Mouse (Mus musculus) heart, embryonic 11.5 days (tissue): ENCODE data around the gene Inf2. TPM values are rescaled to one million over a fixed set of nuclear protein-coding genes. Genes with fewer than 3 reads are reported as not detected.

Source experiments
- ATAC-seq: fragments of 200-750 bp; cut with Nextera tagmentation; replicated peaks from 2 replicates; pipeline ENCODE4 v1.8.0; 2017; ENCODE audit warnings: moderate library complexity; ENCODE audit not compliant: insufficient number of reproducible peaks, low FRiP score, low TSS enrichment
- H3K27ac ChIP-seq: fragments of 300-500 bp; sonication (generic); 2 replicates; pipeline ENCODE4 v1.5.1; 2014; ENCODE audit warnings: mild to moderate bottlenecking, low read depth, low read length
- H3K27me3 ChIP-seq: fragments of 300-500 bp; sonication (generic); 2 replicates; pipeline ENCODE4 v1.6.1; 2014; ENCODE audit warnings: mild to moderate bottlenecking, low read length, mixed read lengths; ENCODE audit not compliant: control insufficient read depth, insufficient read depth
- H3K36me3 ChIP-seq: fragments of 300-500 bp; sonication (generic); 2 replicates; pipeline ENCODE4 v1.6.1; 2014; ENCODE audit warnings: mild to moderate bottlenecking, low read length, moderate library complexity, mixed read lengths; ENCODE audit not compliant: control insufficient read depth, insufficient read depth
- H3K4me1 ChIP-seq: fragments of 300-500 bp; sonication (generic); 2 replicates; pipeline ENCODE4 v1.6.1; 2014; ENCODE audit warnings: low read length; ENCODE audit not compliant: control insufficient read depth, insufficient read depth
- H3K4me2 ChIP-seq: fragments of 300-500 bp; sonication (generic); 2 replicates; pipeline ENCODE4 v1.6.1; 2014; ENCODE audit warnings: mild to moderate bottlenecking, moderate library complexity
- H3K4me3 ChIP-seq: fragments of 300-500 bp; sonication (generic); 2 replicates; pipeline ENCODE4 v1.5.1; 2014; ENCODE audit warnings: low read depth, low read length
- H3K9ac ChIP-seq: fragments of 300-500 bp; sonication (generic); 2 replicates; pipeline ENCODE4 v1.6.1; 2014; ENCODE audit warnings: mild to moderate bottlenecking, low read depth, low read length, moderate library complexity
- H3K9me3 ChIP-seq: fragments of 300-500 bp; sonication (generic); replicated peaks from 2 replicates; pipeline ENCODE4 v1.6.1; 2016; ENCODE audit warnings: low read length; ENCODE audit not compliant: control insufficient read depth
- WGBS: fragments of 180-500 bp; shearing (Covaris S2); extraction: QIAGEN DNeasy Blood & Tissue Kit; methylation state at CpG from one replicate; pipeline ENCODE4 v1.1.7; 2014; ENCODE audit not compliant: insufficient replicate concordance; 5-methylcytosine and 5-hydroxymethylcytosine counted together
- polyA plus RNA-seq: library from polyadenylated mRNA; unstranded; fragments of >200 nt; fragmentation: Nextera tagmentation; extraction: Ambion mirVana; gene quantifications from 2 replicates; pipeline ENCODE4 v1.2.1, GENCODE M21; 2014

The Inf2 gene
- polyA plus RNA-seq, 1 experiment from 2014 or later = 3.8 TPM

DNA sequence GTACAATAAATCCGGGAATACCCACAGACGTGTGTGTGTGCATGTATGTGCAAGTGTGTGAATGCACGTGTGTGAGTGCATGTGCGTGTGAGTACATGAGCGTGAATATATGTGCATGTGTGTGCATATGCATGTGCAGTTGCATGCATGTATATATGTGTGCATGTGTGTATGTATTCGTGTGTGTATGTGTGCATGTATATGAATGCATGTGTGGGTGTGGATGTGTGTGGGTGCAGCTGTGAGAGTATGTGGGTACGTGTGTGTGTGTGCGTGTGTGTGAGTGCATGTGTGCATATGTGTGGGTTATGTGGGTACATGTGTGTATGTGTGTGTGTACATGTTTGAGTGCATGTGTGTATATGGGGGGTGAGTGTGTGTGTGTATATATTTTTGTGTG, 42.5 kb upstream of the Inf2 start:
- H3K36me3 ChIP-seq = no peaks in the 10 kb centered on the region
- H3K4me2 ChIP-seq = no peak overlapping the region
- no peak overlapping the region for H3K27ac ChIP-seq
- no peaks in the 10 kb centered on the region for H3K9me3 ChIP-seq
- ATAC-seq = no peak
- 88% methylated on average over 8 of the region's 8 CpGs for WGBS
- peaks cover 16% of the 10 kb centered on the region for H3K4me1 ChIP-seq
- no peaks in the 10 kb centered on the region for H3K27me3 ChIP-seq
- H3K9ac ChIP-seq = no peak overlapping the region
- H3K4me3 ChIP-seq = no peak overlapping the region

DNA sequence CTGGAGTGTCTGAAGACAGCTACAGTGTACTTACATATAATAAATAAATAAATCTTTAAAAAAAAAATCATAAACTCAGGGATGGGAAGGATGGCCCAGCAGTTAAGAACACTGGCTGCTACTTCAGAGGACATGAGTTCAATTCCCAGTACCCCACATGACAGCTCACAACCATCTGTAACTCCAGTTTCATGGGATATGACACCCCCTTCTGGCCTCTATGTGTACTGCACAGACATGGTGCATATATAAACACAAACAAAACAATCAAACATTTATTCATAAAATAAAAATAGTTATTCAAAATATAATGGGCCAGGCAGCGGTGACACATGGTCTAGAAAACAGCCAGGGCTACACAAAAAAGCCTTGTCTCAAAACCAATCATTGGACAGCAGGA, 39.3 kb upstream of the Inf2 start:
- WGBS = 81% methylated on average over 1 of the region's 1 CpGs
- Histone ChIP-seq H3K4me1 (peaks cover 5% of the 10 kb centered on the region), H3K27me3 (no peaks in the 10 kb centered on the region), H3K36me3 (no peaks in the 10 kb centered on the region), H3K9ac (no peak overlapping the region), H3K9me3 (no peaks in the 10 kb centered on the region), H3K4me2 (no peak overlapping the region), H3K4me3 (no peak overlapping the region), H3K27ac (no peak overlapping the region)
- no peak for ATAC-seq

DNA sequence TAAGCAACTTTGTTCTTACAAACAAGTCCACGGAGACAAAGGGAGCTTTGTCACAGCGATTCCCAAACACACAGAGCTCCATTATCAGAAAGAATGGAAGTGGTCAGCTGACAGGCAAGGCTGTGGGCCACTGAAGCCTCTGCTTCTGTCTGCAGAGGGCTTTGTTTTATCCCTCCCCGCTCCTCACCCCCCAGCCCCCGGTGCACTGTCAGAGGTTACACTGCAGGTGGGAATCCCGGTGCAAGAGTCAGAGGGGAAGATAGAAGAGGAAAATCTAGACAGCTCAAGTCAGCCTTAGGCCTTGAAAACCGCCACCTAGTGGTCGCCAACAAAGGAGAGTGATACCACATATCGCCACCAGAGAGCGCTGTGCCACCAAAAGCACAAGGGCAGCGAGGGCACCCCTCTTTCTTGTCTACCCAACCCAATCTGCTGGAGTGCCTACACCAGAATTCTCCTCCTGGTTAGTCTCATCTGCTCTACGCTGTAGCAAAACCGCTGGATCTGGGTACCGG, 36.7 kb upstream of the Inf2 start:
- no peak overlapping the region for H3K4me3 ChIP-seq
- no peaks in the 10 kb centered on the region for H3K4me1 ChIP-seq
- 10% methylated on average over 13 of the region's 13 CpGs for WGBS
- H3K27ac ChIP-seq = no peak overlapping the region
- no peak overlapping the region for H3K9ac ChIP-seq
- H3K9me3 ChIP-seq = no peaks in the 10 kb centered on the region
- H3K4me2 ChIP-seq = no peak overlapping the region; the same call in 1 of the 2 replicates
- H3K27me3 ChIP-seq = no peaks in the 10 kb centered on the region
- no peaks in the 10 kb centered on the region for H3K36me3 ChIP-seq
- no peak for ATAC-seq

DNA sequence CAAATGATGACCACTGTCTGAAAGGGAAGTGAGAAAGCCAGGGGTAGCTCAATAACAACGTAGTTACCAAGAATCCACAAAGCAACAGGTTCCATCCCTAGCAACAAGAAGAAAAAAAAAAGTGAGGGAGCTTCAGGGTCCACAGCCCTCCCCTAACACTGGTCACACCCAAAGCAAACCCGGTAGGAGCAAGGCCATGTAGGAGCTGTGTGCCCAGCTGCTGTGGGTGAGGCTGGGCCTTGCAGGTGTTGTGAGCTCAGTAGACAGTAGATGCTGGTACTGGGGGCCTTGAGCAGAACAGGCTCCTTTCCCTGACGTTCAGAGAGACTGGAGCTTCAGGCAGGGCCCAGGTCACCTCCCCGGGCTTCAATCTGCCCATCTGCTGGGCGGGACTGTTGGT, 36.1 kb upstream of the Inf2 start:
- no peaks in the 10 kb centered on the region for H3K27me3 ChIP-seq
- no peak overlapping the region for H3K4me3 ChIP-seq
- no peak overlapping the region for H3K9ac ChIP-seq
- H3K27ac ChIP-seq = no peak overlapping the region
- H3K36me3 ChIP-seq = no peaks in the 10 kb centered on the region
- no peaks in the 10 kb centered on the region for H3K4me1 ChIP-seq
- H3K4me2 ChIP-seq = no peak overlapping the region
- no peak for ATAC-seq
- no peaks in the 10 kb centered on the region for H3K9me3 ChIP-seq
- 49% methylated on average over 5 of the region's 5 CpGs for WGBS

DNA sequence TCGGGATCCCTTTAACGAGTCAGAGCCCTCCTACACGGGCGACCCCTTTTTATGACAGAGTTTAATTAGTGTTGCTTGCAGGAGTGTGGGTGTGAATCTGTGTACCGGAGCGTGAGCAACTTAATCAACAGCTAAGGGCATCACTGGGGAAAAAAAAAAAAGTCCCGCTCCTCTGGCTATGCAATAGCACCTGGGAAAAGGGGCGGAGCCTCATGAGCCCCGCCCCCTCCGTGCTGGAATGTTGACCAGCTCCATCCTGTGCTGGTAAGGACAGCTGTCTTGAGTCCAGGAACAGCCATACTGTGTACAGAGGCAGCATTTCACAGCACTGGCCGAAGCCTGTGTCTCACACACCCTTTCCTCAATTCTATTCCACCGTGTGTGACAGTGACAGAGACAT, 33.7 kb upstream of the Inf2 start:
- no peak overlapping the region for H3K27ac ChIP-seq
- H3K9me3 ChIP-seq = no peaks in the 10 kb centered on the region
- H3K4me3 ChIP-seq = no peak overlapping the region
- ATAC-seq = no peak
- 41% methylated on average over 12 of the region's 12 CpGs for WGBS
- no peaks in the 10 kb centered on the region for H3K36me3 ChIP-seq
- H3K4me1 ChIP-seq = no peaks in the 10 kb centered on the region; the same call in 1 of the 2 replicates
- no peak overlapping the region for H3K4me2 ChIP-seq
- H3K27me3 ChIP-seq = peaks cover 3% of the 10 kb centered on the region; the same call in 1 of the 2 replicates
- no peak overlapping the region for H3K9ac ChIP-seq

DNA sequence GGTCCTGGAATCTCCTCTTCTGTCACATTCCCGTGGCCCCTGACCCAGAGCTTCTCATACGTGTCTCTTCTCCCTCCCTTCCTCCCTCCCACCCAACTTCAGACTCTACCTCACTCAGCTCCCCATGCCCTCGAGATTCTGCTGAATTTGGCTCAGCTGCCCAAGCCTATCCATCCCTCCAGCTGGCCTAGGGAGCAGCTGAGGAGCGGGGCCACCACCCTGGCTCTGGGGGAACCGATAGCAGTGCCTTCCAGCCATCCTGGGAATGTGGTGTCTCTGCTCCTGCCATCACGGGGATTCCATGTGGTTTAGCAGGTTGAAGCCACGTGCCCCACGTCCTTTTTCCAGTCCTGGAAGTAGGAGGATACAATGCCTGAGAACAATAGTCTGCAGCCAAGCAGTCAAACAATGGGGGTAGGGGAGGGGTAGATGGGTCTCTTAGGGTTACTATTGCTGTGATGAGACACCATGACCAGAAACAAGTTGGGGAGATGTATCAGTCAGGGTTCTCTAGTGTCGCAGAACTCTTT, 32.0 kb upstream of the Inf2 start:
- no peak overlapping the region for H3K4me2 ChIP-seq
- no peak overlapping the region for H3K4me3 ChIP-seq
- H3K9ac ChIP-seq = no peak overlapping the region
- no peaks in the 10 kb centered on the region; the same call in 1 of the 2 replicates for H3K4me1 ChIP-seq
- no peaks in the 10 kb centered on the region for H3K36me3 ChIP-seq
- ATAC-seq = no peak
- no peaks in the 10 kb centered on the region for H3K9me3 ChIP-seq
- WGBS = 66% methylated on average over 9 of the region's 9 CpGs
- H3K27ac ChIP-seq = no peak overlapping the region
- H3K27me3 ChIP-seq = peaks cover 3% of the 10 kb centered on the region; the same call in 1 of the 2 replicates

DNA sequence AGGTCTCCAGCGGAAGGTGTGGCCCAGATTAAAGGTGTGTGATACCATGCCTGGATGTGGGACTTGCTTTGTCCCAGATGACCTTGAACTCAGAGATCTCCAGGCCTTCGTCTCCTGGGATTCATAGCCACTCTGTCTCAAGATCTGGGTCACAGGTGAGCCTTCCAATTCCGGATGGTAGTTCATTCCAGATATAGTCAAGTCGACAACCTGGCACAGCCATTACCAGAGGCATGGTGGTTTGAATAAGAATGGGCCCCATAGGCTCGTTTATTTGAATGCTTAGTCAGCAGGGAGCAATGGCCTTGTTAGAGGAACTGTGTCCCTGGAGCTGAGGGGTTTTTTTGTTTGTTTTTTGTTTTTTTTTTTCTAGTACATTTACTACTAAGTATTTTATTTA, 31.4 kb upstream of the Inf2 start:
- Histone ChIP-seq H3K9ac (no peak overlapping the region), H3K27me3 (peaks cover 3% of the 10 kb centered on the region; the same call in 1 of the 2 replicates), H3K9me3 (no peaks in the 10 kb centered on the region), H3K4me1 (no peaks in the 10 kb centered on the region; the same call in 1 of the 2 replicates), H3K4me2 (no peak overlapping the region), H3K36me3 (no peaks in the 10 kb centered on the region), H3K4me3 (no peak overlapping the region), H3K27ac (no peak overlapping the region)
- 78% methylated on average over 5 of the region's 5 CpGs for WGBS
- ATAC-seq = no peak

DNA sequence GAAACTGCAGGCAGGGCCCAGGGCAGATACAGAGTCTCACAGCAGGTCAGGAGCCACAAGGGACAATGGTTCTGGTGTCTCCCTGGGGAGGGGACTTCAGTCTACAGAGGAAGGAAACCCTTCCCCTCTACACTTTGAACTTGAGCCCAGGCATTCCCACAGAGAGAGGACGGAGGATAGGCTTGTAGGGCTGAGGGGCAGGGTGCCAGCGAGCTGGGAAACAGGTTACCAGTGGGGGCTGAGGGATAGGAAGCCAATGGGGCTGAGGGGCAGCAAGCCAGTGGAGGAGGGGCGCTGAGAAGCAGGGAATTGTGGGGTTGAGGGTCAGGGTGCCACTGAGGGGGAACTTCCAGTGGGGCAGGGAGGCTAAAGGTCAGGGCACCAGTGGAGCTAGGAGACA, 29.4 kb upstream of the Inf2 start:
- Histone ChIP-seq H3K27me3 (peaks cover 3% of the 10 kb centered on the region; the same call in 1 of the 2 replicates), H3K4me1 (no peaks in the 10 kb centered on the region; the same call in 1 of the 2 replicates), H3K27ac (no peak overlapping the region), H3K4me3 (no peak overlapping the region), H3K36me3 (no peaks in the 10 kb centered on the region), H3K4me2 (no peak overlapping the region), H3K9ac (no peak overlapping the region), H3K9me3 (no peaks in the 10 kb centered on the region)
- WGBS = 55% methylated on average over 3 of the region's 3 CpGs
- ATAC-seq = no peak

DNA sequence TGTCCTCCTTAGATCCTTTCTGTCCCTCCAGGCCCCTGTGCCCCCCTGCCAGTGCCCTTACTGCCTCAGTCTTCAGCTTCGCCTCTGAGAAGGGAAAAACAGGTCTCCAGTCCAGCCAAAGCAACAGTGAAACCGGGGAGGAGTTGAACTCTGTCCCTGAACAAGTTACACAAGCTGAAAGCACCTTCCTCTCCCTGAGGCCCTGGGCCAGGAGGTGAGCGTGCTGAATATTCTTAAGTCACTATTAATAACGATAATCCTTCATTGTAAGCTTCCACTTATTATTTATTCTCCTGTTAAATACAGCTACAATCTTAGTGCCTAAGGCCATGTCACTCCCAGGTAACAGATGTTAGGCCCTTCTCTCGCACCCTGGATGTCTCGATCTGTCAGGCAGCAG, 28.9 kb upstream of the Inf2 start:
- no peak for ATAC-seq
- Histone ChIP-seq H3K4me3 (no peak overlapping the region), H3K27ac (no peak overlapping the region), H3K27me3 (peaks cover 3% of the 10 kb centered on the region; the same call in 1 of the 2 replicates), H3K36me3 (no peaks in the 10 kb centered on the region), H3K4me2 (no peak overlapping the region), H3K9ac (no peak overlapping the region), H3K4me1 (no peaks in the 10 kb centered on the region; the same call in 1 of the 2 replicates), H3K9me3 (no peaks in the 10 kb centered on the region)
- WGBS = 66% methylated on average over 6 of the region's 6 CpGs
